Mouse (Mus musculus) layer of hippocampus, postnatal 14 days (tissue): ENCODE measurements at regions not wholly inside any gene's neighbourhood (a gene's known extent, or its start where the extent isn't known, plus 50 kb on each side); places are given as distances from the start of the nearest gene placed in this dataset.
A peak's percentile ranks its signal among the peaks of the same experiment; 100 is the strongest.

Experiments
- DNase-seq, 2 experiments: peaks; one replicate each; pipeline ENCODE4 v3.0.0; 2021 to 2022; ENCODE audit warnings: low spot score in 2 of 2, mixed read lengths in 1 of 2

- DNase-seq = no peak
Measured at GRCm38 (mm10) chr1:193844461-193844860, 474.4 kb upstream of the Camk1g start.

GRCm38 (mm10) chr1:193800998-193801397 is 430.9 kb upstream of the Camk1g start:
- DNase-seq = no peak

DNA sequence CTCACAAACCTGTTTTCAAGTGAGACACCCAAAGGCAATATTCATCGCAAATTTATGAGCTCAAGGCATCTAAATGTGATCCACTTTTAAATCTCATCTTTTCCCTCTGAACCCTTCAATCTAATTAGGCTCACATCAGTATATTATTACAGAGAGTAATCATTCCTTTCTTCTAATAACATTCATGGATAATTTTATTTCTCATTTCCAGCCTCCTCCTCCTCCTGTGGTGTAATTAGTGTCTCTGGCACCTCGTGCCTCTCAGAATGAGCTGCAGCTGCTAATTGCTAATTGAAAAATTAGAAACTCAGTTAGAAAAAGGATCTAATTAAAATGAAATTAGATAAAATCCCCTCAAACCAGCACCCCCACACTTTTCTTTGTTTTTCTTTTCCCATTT is 420.5 kb upstream of the Camk1g start:
- peak in 1 of 2 experiments; percentile 39 for DNase-seq

DNA sequence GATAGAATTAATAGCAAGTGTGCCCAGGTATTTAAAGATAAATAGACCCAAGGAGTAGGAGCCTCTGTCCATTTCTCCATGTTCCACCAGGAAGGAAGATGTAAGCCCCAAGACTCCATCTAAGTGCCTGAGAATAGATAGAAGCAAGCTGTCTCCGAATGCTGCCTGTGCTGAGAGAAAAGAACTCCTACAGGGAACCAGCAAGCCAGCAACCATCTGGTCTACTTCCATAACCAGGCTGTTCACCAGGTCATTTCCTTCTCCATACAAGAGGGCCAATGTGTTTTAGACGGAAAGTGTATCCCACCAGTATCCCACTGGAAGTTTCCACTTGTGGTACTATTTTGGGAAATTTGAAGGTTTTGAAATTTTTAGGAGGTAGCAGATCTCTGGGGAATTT is 418.4 kb upstream of the Camk1g start:
- DNase-seq = no peak

GRCm38 (mm10) chr1:193787417-193787816 is 417.3 kb upstream of the Camk1g start:
- DNase-seq = no peak

DNA sequence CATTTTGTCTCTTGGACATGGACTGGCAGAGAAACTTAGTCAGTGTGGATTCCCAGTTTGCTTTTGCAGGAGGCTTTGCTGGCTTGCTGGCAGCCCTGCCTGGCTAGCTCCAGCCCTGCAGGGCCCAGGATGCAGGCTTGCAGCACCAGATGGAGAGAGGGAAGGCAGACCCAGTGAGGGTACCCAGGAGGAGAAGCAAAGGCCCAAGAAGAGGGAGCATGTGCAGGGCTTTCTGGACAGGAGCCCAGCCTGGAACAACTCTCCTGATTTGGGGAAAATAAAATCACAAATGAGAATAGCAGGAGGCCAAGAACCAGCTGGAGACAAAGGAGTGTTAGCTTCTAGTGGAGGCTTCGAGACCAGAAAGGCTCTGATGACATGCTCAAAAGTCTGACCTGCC is 414.9 kb upstream of the Camk1g start:
- peak; percentile 61 to 87 for DNase-seq

DNA sequence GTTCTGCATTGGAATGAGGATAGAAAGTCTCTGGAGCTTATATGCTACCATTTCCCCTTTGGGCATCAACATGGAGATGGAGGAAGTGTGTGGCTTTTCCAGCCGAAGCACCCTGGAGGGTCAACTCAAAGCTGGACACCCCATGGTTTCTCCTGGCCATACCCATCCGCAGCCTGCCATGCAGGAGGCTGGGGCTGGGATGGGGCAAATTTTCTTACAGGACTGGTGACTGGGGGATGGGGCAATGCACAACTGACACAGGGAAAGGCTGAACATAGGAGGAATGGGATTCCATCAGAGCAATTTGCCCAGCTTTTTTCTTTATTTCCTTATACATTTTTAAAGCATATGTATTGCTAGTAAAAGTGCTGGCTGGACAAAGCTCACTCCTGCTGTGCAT is 414.4 kb upstream of the Camk1g start:
- no peak for DNase-seq

DNA sequence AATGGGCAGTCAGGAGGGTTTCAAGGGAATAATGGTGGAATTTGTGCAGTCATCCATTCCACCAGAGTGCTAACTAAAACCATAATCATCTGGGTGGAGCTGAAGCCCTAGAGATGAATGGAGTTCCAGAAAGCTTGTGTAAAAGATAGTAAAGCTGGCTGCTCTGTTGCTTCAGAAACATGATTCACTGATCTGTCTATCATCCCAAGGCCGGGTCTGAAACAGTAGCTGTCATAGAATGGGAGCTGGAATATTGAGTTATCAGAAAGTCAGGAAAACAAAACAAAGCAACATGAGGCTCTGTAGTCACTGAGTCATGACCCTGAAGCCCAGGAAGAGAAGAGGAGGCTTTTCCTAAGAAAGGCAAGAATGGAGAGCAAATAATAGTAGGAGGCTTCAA is 408.1 kb upstream of the Camk1g start:
- DNase-seq = no peak

DNA sequence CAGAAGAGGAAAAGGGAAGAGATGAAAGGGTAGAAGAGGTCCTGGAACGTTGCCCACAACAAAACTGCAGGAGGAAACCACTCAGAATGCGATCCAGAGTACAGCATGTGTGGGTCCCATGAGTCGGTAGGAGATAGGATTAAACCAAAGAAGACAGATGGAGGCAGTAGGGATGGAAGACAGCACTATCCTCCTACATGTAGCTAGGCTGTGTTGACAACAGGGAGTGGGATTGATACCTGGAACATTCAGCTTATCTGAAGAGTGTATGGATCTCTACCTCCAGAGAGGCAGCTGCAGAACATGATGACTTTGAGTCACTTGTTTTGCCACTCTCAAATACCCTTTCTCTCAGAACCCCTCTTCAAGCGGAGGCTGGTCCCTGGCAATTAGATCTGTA is 399.4 kb upstream of the Camk1g start:
- DNase-seq = peak in 1 of 2 experiments; percentile 20

- DNase-seq = no peak
Measured at GRCm38 (mm10) chr1:193764103-193764502, 394.0 kb upstream of the Camk1g start.

DNA sequence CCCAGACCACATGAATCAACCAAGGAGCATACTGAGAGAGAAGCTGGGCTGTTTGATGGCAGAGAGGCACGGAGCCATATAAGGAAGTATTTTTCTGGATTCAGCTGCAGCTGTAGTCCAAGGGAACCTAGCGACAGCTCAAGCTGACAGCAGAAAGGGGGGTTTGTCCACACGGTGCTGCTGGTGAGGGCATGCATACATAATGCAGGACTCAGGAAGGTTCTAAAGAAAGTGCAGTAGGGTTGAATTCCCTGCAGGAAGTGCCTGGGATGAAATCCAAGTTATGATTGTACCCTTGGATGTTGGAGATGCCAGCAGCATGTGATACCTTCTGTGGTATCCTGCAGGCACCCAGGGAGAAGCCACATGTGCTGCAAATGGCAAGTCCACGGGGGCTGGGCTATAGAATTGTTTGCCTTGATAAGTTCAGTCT is 381.7 kb upstream of the Camk1g start:
- DNase-seq = peak in 1 of 2 experiments; percentile 25

DNA sequence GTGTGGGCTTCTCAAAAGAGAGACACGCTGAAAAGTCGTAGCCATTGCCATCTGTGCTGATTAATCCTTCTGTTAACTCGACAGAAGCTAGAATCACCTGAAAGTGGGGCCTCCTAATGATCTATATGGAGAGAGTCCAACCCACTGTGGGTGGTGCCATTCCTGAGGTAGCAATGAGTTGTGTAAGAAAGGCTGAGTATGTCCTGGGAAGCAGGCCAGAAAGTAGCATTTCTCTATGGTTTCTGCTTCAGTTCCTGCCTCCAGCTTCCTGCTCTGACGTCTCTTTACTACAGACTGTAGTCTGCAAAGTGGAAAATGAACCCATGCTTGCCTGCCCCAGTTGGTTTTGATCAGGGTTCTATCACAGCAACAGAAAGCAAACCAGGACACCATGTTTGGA is 380.8 kb upstream of the Camk1g start:
- DNase-seq = no peak

DNA sequence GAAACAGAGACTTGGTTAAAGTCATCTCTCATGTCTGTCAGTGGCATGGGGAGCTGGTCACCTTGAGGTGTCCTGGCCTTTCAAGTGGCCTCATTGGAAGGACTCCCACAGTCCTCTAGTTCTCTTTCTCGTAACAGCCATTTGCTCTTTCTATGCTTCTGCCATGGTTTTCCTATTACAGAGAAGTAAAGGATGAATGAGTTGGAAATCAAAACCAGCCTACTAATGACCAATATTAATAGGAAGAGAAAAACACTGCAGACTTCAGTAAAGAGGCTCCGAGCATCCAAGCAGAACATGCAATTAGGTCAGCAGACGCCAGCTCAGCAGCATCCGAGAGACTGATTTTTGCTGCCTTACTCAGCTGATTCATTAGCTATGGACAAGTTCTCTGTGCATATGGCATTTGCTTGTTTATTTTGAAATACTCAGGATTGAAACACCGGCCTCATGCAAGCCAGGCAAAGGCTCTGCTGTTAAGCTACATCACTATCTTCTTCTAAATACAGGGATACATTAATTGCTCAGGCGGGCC is 377.4 kb upstream of the Camk1g start:
- no peak for DNase-seq

DNA sequence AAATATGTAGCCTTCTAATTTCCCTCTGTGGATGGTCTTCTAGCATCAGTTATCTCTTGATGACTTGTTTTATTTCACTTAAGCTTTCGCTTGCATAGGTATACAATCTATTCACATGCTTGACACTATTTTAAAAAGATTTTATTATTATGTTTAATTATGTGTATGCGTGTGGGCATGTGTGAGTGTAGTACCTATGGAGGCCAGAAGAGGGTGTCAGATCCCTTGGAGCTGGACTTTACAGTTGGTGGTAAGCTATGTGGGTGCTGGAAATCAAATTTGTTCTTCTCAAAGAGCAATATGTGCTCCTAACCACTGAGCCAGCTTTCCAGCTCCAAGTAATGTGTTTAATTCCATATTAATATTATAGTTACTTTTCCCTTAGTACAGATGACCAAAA is 372.6 kb upstream of the Camk1g start:
- DNase-seq = no peak

DNA sequence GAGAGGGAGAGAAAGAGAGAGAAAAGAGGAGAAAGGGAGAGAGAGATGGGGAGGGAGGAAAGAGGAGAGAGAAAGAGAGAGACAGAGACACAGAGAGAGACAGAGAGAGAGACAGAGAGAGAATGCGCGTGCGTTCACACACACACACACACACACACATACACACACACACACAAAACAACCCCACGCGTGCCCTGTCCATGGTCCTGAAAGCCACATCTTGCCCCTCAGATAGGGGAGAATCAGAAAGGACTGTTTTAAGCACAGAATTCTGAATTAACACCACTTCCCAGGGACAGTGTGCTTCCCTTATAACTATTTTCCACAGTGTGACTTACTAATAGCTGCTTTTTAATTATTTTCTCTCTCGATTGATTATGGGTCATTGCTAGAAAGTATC is 368.7 kb upstream of the Camk1g start:
- no peak for DNase-seq

GRCm38 (mm10) chr1:193735949-193736518 is 365.9 kb upstream of the Camk1g start:
- DNase-seq = no peak

GRCm38 (mm10) chr1:193734014-193734763 is 364.1 kb upstream of the Camk1g start:
- no peak for DNase-seq

GRCm38 (mm10) chr1:193733402-193733801 is 363.3 kb upstream of the Camk1g start:
- DNase-seq = no peak

- DNase-seq = no peak
Measured at GRCm38 (mm10) chr1:193732113-193732512, 362.0 kb upstream of the Camk1g start.

DNA sequence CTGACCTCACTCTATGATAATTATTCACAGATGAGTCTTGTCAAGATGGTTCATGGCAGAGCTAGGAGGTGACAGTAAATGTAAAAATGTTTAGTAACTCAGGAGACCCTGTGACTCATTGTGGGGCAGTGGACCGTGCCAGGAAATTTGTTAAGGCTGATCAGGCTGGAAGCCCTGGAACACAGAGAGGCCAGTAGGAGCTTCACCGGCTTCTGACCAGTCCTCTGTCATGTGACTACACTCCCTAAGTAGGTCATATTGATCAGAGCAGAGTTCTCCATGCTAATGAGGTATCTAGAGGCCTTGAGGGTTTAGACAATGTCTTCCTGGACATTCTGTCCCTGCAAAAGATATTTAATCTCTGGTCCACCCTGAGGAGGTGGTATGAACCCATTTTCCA is 351.8 kb upstream of the Camk1g start:
- DNase-seq = no peak

- DNase-seq = no peak
Measured at GRCm38 (mm10) chr1:193720420-193720851, 350.3 kb upstream of the Camk1g start.

DNA sequence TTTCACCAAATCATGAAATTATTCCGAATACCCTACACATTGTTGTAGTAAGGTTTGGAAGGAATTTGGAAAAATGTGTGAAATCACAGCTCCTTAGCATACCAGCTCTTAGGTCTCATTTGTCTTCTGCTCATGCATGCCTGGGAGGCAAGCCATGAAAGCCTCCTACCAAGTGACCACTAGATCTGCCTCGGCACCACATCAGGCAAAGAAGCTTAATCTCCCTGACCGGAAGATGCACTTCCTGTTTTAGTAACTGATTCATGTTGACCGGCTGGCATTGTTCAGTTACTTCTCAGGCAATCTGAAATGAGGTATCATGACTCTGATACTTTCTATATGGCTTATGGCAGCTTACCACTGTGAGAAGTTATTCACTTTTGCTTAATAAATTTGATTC is 345.2 kb upstream of the Camk1g start:
- DNase-seq = no peak

DNA sequence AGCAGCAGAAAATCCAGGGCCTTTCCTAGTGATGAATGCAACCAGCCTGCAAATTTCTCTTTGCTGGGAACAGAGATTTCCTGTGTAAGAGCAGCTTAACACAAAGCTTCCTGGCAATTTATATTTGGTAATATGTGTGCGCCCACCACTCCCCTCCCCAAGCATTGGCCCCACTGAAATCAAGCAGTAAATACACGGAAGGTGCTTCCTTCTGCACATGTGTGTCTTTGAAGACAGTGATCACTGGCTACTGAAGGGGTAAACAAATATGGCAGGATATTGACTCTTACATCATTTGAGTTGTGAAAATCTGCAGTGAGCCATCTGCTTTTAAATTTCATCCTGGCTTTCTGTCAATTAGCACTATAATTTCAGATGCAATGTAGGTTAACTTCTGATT is 344.5 kb upstream of the Camk1g start:
- peak in 1 of 2 experiments; percentile 17 for DNase-seq
